Mouse (Mus musculus) CH12.LX (cell line): ENCODE measurements around the gene Trim13. TPM values are rescaled to one million over a fixed set of nuclear protein-coding genes. Genes with fewer than 3 reads are reported as not detected.
A peak's percentile ranks its signal among the peaks of the same experiment; 100 is the strongest.

ENCODE experiments used
- DNase-seq: peaks from one replicate; pipeline ENCODE4 v3.0.0-alpha.2; 2013; ENCODE audit errors: extremely low read depth
- H3K27ac ChIP-seq: 2 replicates; pipeline ENCODE4 v1.5.1; 2012; ENCODE audit warnings: low read depth, mild to moderate bottlenecking, control low read depth, moderate library complexity; ENCODE audit not compliant: insufficient read depth
- H3K27me3 ChIP-seq: replicated peaks from 2 replicates; pipeline ENCODE3; 2012; ENCODE audit warnings: inconsistent platforms
- H3K36me3 ChIP-seq, 2 experiments: replicated peaks in 1 of 2; 2 replicates each; pipeline versions ENCODE3 to v1.6.1; 2012; ENCODE audit warnings: inconsistent platforms in 1 of 2, low read length in 1 of 2, mild to moderate bottlenecking in 1 of 2, mixed read lengths in 1 of 2, moderate library complexity in 1 of 2; ENCODE audit not compliant: control insufficient read depth in 1 of 2, insufficient read depth in 1 of 2
- H3K4me1 ChIP-seq, 2 experiments: 2 replicates each; pipeline ENCODE4 v1.6.1; 2012; ENCODE audit warnings: inconsistent platforms in 1 of 2, moderate library complexity in 1 of 2; ENCODE audit not compliant: insufficient read depth in 2 of 2, control insufficient read depth in 1 of 2
- H3K4me2 ChIP-seq: 2 replicates; pipeline ENCODE4 v1.6.1; 2012; ENCODE audit warnings: low read depth, mild to moderate bottlenecking, control low read depth; ENCODE audit not compliant: poor library complexity, insufficient read depth, severe bottlenecking
- H3K4me3 ChIP-seq, 3 experiments: fragments of 150-350 bp in 1 of 3; sonication (generic) in 1 of 3; replicated peaks in 1 of 3; 2 replicates each; pipeline versions ENCODE3 to v1.5.1; 2011 to 2012; ENCODE audit warnings: low read depth in 2 of 3, low read length in 2 of 3, mild to moderate bottlenecking in 2 of 3, moderate library complexity in 2 of 3, control low read depth in 1 of 3, improper control_type of control experiment in 1 of 3, inconsistent platforms in 1 of 3, mixed read lengths in 1 of 3; ENCODE audit not compliant: poor library complexity in 1 of 3
- H3K79me2 ChIP-seq: replicated peaks from 2 replicates; pipeline ENCODE4 v1.6.1; 2012; ENCODE audit warnings: mild to moderate bottlenecking, moderate library complexity; ENCODE audit not compliant: control insufficient read depth, poor library complexity, insufficient read depth, severe bottlenecking; ENCODE audit errors: extremely low read depth
- H3K9ac ChIP-seq: 2 replicates; pipeline ENCODE4 v1.6.1; 2012; ENCODE audit warnings: low read depth, mild to moderate bottlenecking, control low read depth, moderate library complexity; ENCODE audit not compliant: insufficient read depth
- H3K9me3 ChIP-seq: replicated peaks from 2 replicates; pipeline ENCODE3; 2012; ENCODE audit warnings: low read length, inconsistent platforms, mixed read lengths
- BHLHE40 ChIP-seq: IDR thresholded peaks from 2 replicates; pipeline ENCODE4 v1.6.1; 2011; ENCODE audit warnings: mild to moderate bottlenecking, low read depth, low read length, improper control_type of control experiment
- CTCF ChIP-seq, 2 experiments: IDR thresholded peaks in 1 of 2; conservative IDR thresholded peaks in 1 of 2; 2 replicates each; pipeline ENCODE4 v1.5.1; 2011 to 2012; ENCODE audit warnings: low read depth in 2 of 2, low read length in 2 of 2, improper control_type of control experiment in 1 of 2, inconsistent platforms in 1 of 2, mild to moderate bottlenecking in 1 of 2, moderate library complexity in 1 of 2
- ELF1 ChIP-seq: IDR thresholded peaks from 2 replicates; pipeline ENCODE4 v1.6.1; 2014; ENCODE audit warnings: low read depth, mild to moderate bottlenecking, inconsistent platforms, low read length, improper control_type of control experiment
- ETS1 ChIP-seq: conservative IDR thresholded peaks from 2 replicates; pipeline ENCODE4 v1.6.1; 2012; ENCODE audit warnings: low read depth, mild to moderate bottlenecking, inconsistent platforms, low read length, improper control_type of control experiment, moderate library complexity
- IRF4 ChIP-seq: IDR thresholded peaks from 2 replicates; pipeline ENCODE4 v1.6.1; 2014; ENCODE audit warnings: low read depth, mild to moderate bottlenecking, inconsistent platforms, low read length, improper control_type of control experiment
- MAZ ChIP-seq: IDR thresholded peaks from 2 replicates; pipeline ENCODE4 v1.6.1; 2012; ENCODE audit warnings: low read depth, mild to moderate bottlenecking, inconsistent platforms, low read length, improper control_type of control experiment, moderate library complexity
- MXI1 ChIP-seq: IDR thresholded peaks from 2 replicates; pipeline ENCODE4 v1.6.1; 2011; ENCODE audit warnings: mild to moderate bottlenecking, low read depth, low read length, improper control_type of control experiment
- RAD21 ChIP-seq: IDR thresholded peaks from 2 replicates; pipeline ENCODE4 v1.6.1; 2011; ENCODE audit warnings: low read depth, mild to moderate bottlenecking, low read length, improper control_type of control experiment, moderate library complexity
- SMC3 ChIP-seq: IDR thresholded peaks from 2 replicates; pipeline ENCODE4 v1.6.1; 2011; ENCODE audit warnings: low read depth, low read length, improper control_type of control experiment
- TBP ChIP-seq: conservative IDR thresholded peaks from 2 replicates; pipeline ENCODE4 v1.6.1; 2011; ENCODE audit warnings: low read depth, low read length, improper control_type of control experiment
- USF2 ChIP-seq: conservative IDR thresholded peaks from 2 replicates; pipeline ENCODE4 v1.6.1; 2011; ENCODE audit warnings: low read depth, low read length, improper control_type of control experiment
- ZC3H11A ChIP-seq: IDR thresholded peaks from 2 replicates; pipeline ENCODE4 v1.6.1; 2012; ENCODE audit warnings: low read depth, mild to moderate bottlenecking, inconsistent platforms, low read length, improper control_type of control experiment
- dilution Hi-C: fragments of 300-500 bp; cut with MboI; formaldehyde crosslinking; loops from 2 replicates; pipeline ENCODE4 v1.14.3; 2020; ENCODE audit warnings: low sequenced_read_pairs; ENCODE audit not compliant: extremely low pct_unique_long_range_greater_than_20kb, extremely low pct_ligation_motif_present
- in situ Hi-C: fragments of 300-500 bp; cut with MboI; formaldehyde crosslinking; loops from 3 replicates; pipeline ENCODE4 v1.14.3; 2019; ENCODE audit warnings: low sequenced_read_pairs, low pct_ligation_motif_present, low pct_unique_long_range_greater_than_20kb, mixed read lengths
- polyA plus RNA-seq: library from polyadenylated mRNA; unstranded; fragments of >175 nt; gene quantifications from 2 replicates; pipeline ENCODE4 v1.2.1, GENCODE M21; 2012; ENCODE audit warnings: low read depth; ENCODE audit not compliant: insufficient read length
- total RNA-seq, 2 experiments: library from RNA; depleted of rRNA; stranded (reverse); fragments of 300-350 nt in 1 of 2; fragments of >200 nt in 1 of 2; gene quantifications; 2 replicates each; pipeline ENCODE4 v1.2.3; 2012 to 2014

The Trim13 gene
- total and polyA plus RNA-seq, 3 experiments, result 3.2 to 7.9 (median 5.7) TPM

DNA sequence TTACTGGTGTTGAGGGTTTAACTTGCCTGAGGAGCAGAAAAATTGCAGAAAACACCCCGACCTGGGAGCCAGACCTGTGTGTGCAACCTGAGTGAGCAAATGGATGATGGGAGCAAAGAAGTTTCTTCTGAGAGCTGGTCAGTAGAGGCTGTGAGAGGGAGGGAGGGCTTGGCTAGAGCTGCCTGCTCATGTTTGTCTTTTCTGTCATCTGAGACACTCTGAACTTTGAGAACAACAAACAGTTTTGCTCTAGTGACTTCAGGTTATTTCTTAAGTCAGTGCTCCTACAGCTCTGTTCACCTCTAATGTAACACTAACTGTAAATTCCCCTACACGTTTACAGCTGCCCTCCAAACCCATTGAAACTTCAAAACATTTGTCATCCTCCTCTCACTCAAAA is 28.7 kb upstream of the Trim13 start:
- DNase-seq, result no peak
- Histone ChIP-seq H3K27ac (no peak overlapping the region), H3K9ac (no peak overlapping the region), H3K4me3 (no peak overlapping the region), H3K36me3 (no peaks in the 10 kb centered on the region), H3K4me1 (0 out of 4 replicates have a peak, but pooled peaks cover 0 to 2% of the 10 kb centered on the region in 2 experiments), H3K27me3 (no peaks in the 10 kb centered on the region), H3K79me2 (no peaks in the 10 kb centered on the region), H3K9me3 (no peaks in the 10 kb centered on the region), H3K4me2 (no peak overlapping the region)
- TF ChIP-seq ELF1 (no peak), ETS1 (no peak), MXI1 (no peak)
- dilution Hi-C loops, result no loop called here
- in situ Hi-C loops, result loop anchor here (25.0 kb wide), 3 partner anchors 468 to 893 kb away; partner anchors contain the start of gene Gucy1b2

DNA sequence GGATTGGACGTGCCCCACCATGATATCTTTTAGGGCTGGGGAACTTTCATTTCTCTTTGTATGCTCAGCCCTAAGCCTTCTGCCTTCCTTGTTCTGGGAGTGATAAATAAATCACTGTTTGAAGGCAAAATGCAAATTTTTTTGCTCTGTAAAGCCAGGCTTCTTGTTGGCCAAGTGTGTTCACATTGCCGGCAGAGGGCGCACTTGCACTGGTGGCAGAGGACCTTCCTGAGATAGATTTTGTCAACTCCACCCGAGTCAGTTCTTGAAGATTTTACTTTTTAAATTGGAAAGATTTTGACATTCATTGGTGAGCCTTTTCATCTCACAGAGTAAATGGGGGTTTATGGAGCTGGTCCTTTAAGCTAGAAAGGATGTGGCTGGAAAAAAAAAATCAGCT is 26.7 kb upstream of the Trim13 start:
- in situ Hi-C loops, result loop anchor here (25.0 kb wide), 3 partner anchors 466 to 891 kb away; partner anchors contain the start of gene Gucy1b2
- H3K4me2 ChIP-seq, result peak overlapping the region; percentile 78

DNA sequence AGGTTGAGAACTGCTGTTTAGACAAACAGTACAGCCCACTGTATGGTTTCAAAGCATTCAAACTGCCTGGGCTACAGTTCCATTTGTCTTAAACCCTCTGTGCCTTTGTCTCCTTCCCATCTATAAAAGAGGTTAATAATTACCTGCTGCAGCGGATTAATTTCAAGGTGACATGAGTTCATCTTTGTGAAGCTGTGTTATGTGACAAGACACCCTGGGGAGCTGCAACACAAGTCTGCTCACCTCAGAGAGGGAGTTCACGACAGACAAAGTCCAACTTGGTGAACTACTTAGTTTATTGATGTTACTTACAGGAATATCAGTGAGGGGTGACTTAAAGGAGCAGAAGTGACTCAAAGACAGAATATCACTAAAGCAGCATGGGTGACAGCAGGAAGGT is 25.9 kb upstream of the Trim13 start:
- Histone ChIP-seq H3K27ac (no peak overlapping the region), H3K4me3 (no peak overlapping the region), H3K4me2 (no peak overlapping the region), H3K4me1 (0 out of 4 replicates have a peak, but pooled peaks cover 0 to 2% of the 10 kb centered on the region in 2 experiments), H3K79me2 (no peaks in the 10 kb centered on the region), H3K9ac (no peak overlapping the region), H3K27me3 (no peaks in the 10 kb centered on the region), H3K36me3 (no peaks in the 10 kb centered on the region), H3K9me3 (no peaks in the 10 kb centered on the region)
- in situ Hi-C loops, result loop anchor here (25.0 kb wide), 3 partner anchors 465 to 890 kb away; partner anchors contain the start of gene Gucy1b2
- TF ChIP-seq MAZ, result no peak
- TF ChIP-seq IRF4, result no peak
- no peak for TF ChIP-seq ETS1
- no peak for TF ChIP-seq BHLHE40
- dilution Hi-C loops, result no loop called here
- DNase-seq, result no peak

More for the DNA sequence above, 26.7 kb upstream of the Trim13 start:
- DNase-seq, result peak; percentile 86
- Histone ChIP-seq H3K9ac (0 out of 2 replicates have a peak overlapping the region, but pooled peaks have one; percentile 11), H3K36me3 (no peaks in the 10 kb centered on the region), H3K4me1 (0 out of 4 replicates have a peak, but pooled peaks cover 0 to 2% of the 10 kb centered on the region in 2 experiments), H3K4me3 (no peak overlapping the region), H3K27me3 (no peaks in the 10 kb centered on the region), H3K27ac (no peak overlapping the region), H3K9me3 (no peaks in the 10 kb centered on the region), H3K79me2 (no peaks in the 10 kb centered on the region)
- dilution Hi-C loops, result no loop called here
- TF ChIP-seq RAD21, result peak; percentile 91
- no peak for TF ChIP-seq USF2
- TF ChIP-seq SMC3, result peak; percentile 88
- TF ChIP-seq ZC3H11A, result peak; percentile 35
- TF ChIP-seq CTCF (conservative IDR thresholded peaks at IDR 0.05 in 1 of 2, IDR thresholded peaks at IDR 0.05 in 1 of 2; ENCODE audit: low read depth in 2 of 2, low read length in 2 of 2), result peak; percentile 89 to 91
- TF ChIP-seq TBP, result no peak
